Mouse (Mus musculus) thymus, postnatal 0 days (tissue): ENCODE measurements around the gene Zeb2. TPM values are rescaled to one million over a fixed set of nuclear protein-coding genes. Genes with fewer than 3 reads are reported as not detected.

ENCODE experiments used
- DNase-seq: peaks from one replicate; pipeline ENCODE4 v3.0.0-alpha.2; 2015; ENCODE audit warnings: low spot score
- polyA plus RNA-seq: library from polyadenylated mRNA; unstranded; fragments of >200 nt; fragmentation: Nextera tagmentation; extraction: Ambion mirVana; gene quantifications from 2 replicates; pipeline ENCODE4 v1.2.1, GENCODE M21; 2015

The Zeb2 gene
- polyA plus RNA-seq, 1 experiment from 2014 or later: 4.8 TPM

DNA sequence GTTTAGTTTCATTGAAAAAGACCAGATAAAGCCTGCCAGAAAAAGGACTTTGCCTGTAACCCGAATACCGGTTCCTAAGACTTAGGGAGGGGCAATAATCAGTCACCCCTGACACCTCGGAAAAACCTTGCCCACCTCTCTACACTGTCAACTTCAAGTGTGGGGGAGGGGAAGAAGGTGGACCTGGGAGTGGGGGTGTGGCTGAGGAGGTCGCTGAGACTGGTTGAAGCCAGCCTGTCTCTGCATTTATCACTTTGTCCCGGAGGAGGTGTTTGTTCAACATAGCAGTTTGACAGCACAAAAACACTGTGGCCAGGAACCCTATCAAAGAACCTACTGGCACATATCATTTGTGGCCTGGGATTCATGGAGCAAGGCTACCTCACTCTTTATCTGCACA is 19.2 kb downstream of the Zeb2 start:
- DNase-seq: no peak

DNA sequence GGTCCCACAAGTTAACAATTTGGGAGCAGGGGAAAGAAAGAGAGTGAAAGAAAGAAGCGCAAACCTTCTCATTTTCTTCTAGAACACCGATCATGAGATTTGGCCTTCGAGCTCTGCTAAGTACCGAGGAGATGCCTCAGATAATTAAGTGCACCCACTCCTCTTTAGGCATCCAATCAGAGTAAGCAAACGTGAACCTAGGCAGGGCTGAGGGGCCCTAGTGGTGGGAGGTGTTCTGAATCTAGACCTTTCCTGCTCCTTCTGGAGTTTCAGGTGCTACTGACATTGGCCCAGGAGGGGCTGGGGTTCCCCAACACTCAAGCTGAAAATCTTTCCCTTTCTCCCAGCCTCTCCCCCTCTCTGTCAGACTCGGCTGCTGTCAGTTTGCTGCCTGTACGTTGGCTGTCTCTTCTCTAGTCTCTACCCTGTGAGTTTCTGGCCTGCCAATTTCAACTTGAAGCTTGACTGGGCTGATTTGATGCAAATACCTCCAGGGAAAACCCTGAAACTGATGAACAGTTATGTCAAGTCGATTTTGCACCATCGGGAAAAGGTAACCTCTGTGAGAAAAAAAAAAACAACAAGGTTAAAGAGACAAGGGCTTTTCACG is 20.5 kb downstream of the Zeb2 start:
- no peak for DNase-seq

DNA sequence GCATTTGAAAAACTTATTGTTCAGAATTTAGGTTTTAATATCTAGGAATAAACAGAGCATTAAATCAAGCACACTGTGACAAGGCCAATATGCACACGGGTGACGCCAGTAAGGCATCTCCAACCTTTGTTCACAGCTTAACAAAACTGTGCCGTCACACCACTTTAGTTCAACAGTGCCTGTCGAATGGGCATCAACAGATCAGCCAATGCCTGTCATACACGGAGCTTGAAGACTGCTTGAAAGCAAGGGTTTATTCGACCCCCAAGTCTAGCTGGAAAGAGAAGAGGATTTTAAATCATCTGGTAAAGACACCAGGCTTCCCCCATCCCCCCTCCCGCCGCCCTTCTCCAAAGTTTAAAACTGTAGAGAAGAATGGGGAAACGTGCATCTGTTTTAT is 21.4 kb downstream of the Zeb2 start:
- no peak for DNase-seq

DNA sequence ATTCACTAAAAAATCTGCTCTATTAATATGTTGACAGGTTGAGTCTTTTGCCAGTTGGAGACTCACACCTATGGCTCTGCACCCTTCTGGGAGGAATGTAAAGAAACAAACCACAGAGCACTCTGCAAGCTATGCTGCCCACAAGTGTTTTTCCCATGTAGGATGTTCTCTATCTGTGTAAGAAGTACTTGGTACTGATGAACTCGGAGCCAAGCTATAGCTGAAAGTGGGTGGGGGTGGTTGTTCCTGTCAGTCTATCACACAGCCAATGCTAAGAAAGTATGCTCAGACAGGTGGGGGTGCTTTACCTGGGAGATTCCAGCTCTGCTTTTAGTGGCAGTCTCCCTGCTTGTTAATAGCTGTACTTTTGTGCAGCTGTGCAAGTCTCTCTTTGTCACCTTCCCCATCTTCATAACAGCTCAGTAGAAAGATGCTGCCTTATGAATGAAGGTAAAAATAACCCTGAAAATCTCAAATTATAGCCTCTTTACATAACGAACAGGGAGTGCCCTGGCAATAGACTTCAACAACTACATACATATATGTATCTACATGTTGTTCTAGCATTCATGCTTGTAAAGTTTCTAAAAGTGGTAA is 22.7 kb downstream of the Zeb2 start:
- DNase-seq: no peak

DNA sequence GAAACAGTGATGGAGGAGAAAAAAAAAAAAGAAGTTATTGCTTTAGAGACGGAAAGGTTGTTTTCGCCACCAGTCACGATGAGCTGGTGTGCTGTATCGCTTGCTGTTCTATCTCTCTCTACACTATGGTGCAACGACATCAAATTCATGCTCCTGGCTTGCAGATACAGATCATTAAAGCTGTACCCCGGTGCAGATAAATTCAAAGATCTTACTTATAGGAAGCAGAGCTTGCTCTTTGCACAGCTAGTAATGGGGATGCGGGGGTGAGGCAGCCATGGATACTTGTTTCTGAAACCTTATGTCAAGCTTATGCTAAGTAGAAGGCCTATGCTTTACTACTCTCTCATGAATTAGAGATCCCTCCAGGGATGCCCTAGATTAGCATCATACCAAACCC is 23.7 kb downstream of the Zeb2 start:
- DNase-seq: no peak

DNA sequence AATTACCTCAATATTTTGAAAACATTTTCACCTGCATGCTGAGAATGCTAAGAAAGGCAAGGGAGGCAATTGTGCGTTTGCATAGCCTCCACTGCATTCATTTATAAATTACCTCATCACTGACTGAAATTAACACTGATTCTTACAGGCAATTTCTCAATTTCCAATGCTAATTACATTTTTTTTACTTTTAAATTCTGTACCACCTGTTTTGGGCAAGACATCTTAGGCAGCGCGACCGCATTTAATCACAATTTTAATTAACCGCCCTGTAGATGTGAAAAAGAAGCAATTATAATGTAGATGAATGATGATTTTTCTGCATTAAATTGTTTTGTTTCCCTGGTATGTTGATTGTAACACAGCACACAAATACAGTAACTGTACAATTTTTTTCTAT is 24.5 kb downstream of the Zeb2 start:
- no peak for DNase-seq

DNA sequence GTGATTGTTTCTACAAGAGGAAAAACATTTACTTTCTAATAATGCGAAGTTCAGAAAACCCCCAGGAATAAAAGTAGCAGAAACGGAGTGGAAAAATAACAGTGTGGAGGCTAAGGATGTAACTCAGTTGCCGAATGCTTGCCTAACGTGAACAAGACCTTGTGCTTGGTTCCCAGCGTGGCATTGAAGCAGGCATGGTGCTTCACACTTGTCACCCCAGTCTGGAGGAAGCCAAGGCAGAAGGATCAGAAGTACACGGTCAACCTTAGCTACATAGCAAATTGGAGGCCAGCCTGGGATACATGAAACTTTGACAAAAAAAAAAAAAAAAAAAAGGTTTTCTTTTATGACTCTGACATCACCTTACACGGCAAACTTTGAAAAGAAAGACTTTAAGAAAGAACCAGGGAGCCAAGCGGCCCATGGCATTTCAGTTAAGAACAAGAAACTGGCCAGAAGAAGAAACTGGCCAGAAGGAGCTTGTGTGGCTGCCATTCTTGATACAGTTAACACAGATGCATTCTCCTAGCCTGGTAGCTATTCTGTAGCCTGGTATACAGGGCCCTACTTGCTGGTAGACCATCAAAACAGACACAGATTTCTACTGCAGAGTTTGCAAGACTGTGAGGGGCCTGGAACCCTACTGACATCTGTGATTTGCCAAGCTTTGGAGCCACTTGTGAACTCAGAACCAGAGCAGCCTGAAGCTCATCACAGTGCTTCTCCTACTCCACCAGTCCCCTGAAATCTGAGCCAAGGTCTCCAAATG is 26.5 kb downstream of the Zeb2 start:
- DNase-seq: no peak

DNA sequence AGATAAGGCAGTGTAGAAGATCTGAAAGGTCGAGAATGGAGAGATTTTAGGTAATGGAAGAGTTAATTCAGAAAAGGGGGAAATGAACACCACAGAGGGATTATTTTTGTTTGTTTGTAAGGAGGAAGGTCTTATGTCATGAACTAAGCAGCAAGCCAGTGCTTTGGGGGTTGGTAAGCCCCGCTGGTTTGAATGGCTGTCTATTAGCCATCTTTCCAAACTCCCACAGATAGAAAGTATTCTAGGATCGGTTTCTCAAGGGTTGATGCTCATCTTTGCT is 28.0 kb downstream of the Zeb2 start:
- DNase-seq: no peak

DNA sequence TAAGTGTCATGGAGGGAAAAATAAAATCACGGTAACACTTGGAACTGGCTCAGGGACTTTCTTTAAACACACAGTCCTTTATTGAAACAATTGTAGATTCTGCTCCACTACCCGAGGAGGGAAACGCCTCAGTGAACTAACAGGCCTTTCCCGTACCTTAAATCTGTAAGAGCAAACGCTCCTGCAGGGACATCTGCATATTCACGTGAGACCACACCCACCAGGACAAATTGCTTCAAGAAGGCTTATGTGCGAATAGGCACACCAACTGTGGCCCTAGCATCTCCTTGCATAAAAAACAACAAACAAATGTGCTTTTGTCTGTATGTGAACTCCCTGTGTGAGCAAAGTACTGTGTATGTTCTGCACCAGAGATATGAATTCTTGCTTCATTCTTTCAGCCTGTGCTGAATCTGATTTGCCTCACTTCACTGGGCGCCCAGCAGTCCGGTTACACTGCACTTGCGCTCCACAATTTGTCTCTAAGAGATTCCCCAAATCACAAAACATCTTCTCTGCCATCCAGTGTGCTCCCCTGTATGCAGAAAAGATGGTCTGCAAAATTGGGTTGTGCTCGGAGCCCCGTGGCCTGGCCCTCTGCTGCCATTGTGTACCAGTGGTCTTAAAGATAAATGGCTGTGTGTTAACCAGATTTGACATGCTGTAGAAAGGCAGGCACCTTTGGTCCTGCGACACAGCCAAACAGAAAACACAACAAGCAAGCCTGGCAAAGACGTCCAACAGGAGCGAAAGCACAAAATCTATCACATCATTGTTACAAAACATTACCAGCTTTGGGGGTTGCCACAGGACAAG is 28.6 kb downstream of the Zeb2 start:
- no peak for DNase-seq

DNA sequence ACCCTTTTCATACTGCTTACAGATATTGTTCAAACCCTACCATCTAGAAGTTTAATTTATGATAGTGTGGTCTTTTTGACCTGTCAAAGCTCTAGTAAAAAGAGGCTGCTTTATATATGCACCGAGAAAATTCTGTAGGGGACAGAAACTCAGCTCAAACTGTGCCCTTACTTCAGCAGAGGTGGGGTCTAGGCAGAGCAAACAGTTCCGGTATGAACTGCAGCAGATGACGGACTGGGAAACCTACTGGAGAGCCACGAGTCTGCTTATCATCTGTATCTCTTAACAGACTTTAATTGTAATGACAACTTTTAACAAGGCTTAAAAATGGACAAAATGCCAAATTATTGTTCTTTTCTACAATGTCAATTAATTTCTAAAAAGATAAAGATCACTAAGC is 30.0 kb downstream of the Zeb2 start:
- no peak for DNase-seq

DNA sequence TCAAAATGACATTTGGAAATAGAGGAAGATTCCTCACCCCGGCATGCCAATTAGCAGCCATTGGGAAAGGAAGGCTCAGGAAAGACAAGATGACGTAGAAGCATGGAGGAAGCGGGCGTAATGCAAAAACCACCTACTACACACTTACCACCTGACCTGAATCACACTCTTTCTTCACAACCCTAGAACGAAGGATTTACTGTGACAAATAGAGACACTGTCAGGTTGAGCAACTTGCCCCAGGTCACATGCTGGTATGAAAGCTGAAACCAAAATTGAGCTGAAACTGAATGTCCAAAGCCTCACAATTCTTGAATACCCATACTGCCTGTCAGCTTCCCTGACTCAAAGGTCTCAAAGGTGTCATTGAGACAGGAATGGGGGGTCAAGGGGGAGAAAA is 31.5 kb downstream of the Zeb2 start:
- no peak for DNase-seq

DNA sequence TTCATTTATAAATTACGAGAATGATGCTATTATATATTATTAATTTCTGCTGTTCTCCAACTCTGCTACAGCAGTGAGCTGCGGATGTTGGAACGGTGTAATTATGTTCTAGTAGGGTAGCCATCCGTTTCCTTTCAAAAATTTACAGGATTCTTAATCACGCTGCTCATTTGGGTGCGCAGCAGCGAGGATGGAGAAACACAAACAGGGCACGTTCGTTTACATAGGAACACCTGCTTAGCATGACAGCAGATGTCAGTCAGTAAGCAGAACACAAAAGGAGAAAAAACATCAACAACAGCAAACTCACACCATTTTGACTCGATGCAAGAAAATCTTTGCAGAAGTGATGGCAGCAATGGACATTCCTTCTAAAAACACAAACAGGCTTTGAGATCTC is 34.2 kb downstream of the Zeb2 start:
- no peak for DNase-seq

DNA sequence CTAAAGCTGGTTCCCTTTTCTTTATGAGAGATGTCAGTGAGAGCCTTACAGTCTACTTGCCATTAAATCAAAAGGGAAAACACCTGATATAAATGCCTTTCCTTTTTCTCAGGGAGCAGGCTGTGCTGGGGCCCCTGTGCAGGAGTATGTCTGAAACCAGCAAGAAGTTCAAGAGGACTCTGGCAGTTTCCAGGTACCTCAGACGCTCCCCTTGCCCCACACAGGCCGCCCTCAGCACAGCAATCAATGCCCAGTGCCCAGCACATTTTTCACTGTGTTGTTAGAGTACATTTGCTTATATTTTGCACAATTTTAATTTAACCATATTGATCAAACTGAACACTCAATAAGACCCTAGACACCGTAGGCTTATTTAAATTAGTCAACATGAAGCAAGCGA is 35.6 kb downstream of the Zeb2 start:
- no peak for DNase-seq

DNA sequence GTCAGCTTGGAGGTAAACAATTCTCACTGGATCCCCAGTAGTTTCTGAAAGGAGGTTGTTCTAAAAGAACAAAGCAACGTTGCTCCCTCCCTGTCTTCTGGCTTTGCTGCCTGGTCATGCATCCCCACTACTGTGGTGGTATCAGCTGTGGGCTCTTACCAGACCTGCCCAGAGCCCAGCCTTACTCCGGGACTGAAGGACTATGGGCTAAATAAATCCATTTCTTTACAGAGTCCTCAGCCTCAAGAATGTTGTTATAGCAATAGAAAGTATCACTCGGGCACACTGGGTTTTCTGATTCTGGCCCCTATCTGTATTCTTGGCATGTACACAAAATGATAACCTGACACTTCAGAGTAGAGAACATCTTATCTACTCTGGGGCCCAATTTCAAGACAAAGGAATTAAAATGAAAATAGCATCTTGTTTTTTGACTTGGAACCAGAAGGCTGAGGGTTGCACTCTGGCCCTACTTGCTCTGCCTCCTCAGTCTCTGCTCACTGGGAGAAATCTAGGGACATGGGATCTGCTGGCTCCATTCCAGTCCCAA is 39.2 kb downstream of the Zeb2 start:
- DNase-seq: no peak

DNA sequence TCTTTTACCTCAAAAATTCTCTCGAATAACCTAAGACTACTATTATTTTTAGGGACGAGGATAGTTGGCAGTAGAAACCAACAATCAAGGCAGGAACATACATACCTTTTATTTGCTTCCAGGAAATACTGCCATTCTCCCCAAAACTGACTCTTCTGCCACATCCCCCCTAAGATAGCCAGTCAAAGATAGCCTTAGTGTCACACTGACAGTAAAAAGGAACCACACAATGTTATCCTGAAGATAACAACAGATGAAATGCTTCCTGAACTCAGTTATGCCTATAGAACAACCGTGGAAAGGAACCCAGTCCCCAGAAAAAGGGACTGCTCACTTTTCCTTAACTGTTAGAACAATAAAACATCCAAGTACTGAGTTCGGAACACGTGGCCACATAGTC is 39.8 kb downstream of the Zeb2 start:
- no peak for DNase-seq

DNA sequence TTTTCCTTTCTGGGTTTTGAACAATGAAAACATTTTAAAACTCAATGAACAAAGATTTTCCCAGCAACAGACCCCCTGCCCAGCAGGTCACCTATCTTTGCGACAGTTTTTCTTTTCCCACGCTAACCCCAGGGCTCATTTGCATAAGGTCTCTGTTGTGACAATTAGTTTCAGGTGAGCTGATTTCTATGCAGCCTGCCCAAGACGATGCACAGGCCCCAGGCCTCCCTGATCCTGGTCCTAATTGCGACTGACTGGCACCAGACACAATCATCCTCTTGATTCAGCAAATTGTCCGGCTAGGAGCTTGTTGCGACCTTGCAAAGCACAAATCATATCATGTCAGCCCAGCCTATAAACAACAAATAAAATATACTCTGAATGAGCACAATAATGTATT is 44.2 kb downstream of the Zeb2 start:
- DNase-seq: no peak

DNA sequence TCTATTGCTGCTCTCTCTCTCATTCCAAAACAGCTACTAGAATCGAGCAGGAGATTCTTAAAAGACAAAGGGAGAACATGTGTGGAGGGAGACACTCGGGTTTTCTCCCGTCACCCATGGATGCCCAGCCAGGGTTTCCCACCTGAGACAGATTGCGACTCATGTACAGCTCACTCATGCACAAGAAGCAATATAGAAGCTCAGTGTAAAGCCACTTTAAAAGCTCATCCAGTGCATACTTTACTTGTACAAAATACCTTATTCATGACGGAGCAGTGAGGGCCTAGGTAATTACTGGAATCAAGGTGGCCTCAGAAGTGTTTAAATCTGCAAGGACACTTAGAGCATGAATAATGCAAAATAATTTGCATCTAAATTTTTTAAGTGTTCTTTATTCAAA is 45.9 kb downstream of the Zeb2 start:
- DNase-seq: no peak

DNA sequence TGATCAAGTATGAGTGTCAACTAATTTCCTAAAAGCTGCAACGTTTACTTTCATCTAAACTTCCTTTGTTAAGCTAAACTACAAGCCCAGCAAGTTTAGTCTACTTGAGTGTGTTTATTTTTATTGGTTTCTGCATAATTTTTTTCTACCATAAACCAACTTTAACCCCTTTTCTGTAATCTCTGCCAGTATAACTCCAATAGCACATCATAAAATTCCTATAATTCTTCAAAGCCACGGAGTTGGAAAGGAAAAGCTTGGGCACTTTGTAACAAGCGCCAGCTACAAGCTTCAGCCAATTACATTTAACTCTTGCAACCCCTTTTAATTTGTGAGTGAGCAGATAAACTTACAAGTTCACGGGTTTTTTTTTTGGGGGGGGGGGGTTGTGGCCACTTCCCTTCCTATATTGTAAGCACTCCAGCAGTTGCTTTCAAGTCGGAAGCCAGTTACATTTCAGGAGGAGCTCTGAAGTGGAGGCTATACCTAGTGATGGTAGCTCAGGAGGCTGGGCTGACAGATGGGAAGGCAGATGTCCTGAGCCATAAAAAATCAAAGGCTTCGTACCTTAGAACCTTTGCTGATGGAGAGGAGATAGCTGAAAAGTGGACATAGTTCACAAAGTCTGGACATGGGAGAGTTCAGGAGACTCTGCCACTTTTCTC is 46.5 kb downstream of the Zeb2 start:
- no peak for DNase-seq

DNA sequence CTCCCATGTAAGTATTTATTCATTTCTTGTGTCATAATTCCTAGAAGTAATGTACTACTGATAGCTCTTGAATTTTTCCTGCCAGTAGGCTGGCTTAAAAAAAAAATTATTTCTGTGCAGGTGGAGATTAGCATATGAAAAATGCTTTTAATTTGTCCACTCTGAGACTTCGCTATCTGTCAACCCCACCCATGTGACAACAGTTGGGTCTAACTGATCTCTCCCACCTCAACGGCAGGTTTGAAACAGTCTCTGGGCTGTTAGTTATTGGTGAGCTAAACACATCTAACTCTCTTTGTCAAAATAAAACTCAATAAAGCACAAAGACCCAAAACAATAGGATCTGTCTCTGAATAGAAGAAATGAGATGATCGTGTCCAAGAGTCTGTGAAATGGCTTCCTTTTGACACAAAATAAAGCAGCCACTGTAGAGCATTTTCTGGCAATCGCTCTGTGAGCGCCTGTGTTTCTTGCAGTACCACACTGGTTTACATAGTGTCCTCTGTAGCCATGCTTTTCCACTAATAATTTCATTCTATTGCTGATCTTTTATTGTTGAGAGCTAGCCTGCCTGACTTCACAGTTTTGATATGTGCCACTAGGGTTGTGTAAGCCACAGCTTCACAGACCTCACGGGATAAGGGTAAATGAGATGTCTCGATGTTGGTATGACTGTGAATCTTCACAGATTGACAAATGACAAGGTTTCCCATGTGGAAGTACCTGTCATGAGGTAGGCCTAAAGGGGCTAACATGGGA is 48.2 kb downstream of the Zeb2 start:
- DNase-seq: no peak

DNA sequence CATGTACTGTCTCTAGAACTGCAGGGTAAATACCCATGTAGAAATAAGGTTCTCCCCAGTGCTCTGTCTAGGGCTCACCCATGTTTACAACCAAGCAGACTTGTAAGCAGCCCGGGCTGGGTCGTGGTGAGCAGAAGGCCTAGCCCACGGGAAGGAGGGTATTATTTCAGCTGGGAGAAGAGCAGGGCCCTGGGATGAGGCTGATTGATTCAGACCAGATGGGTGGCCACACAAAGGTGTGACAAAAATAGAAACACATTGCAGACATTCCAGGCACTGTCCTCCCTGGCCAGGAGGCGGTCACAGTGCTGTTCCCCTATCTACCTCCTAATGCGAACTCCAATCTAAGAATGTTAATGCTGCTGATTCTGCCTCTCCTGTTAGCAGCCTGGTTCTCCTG is 50.1 kb downstream of the Zeb2 start:
- no peak for DNase-seq
